Mouse (Mus musculus): ENCODE data around the gene Scarb1.

DNA sequence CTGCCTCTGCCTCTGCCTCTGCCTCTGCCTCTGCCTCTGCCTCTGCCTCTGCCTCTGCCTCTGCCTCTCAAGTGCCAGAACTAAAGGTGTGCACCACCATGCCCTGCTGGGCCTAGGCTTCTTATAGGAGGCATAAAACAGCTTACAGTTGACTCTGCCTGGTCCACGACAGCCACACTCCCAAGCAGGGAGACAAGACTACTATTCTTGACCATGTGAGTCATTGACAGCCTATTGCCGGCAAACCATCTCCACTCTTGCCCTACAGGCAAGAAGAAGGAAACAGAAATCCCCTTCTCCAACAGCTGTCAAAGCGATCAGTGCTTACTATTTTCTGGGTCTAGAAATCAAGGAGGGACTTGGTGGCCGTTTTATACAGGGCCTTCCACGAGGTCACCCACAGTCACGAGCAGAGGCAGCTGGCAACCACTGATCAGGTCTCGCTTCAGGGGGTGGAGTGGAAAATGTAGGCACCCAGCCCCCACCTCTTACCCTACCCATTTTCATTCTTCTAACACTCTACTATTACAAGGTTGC lies 108.4 kb downstream of the Scarb1 start:
- TF ChIP-seq GATA1 (IDR thresholded peaks at IDR 0.05; ENCODE audit: low read length): no peak
- TF ChIP-seq TAL1 (IDR thresholded peaks at IDR 0.05; ENCODE audit: low read length): no peak
